Mouse (Mus musculus) kidney, adult 11 months (tissue): ENCODE measurements around the gene Cytip.
A peak's percentile ranks its signal among the peaks of the same experiment; 100 is the strongest.
"Not testable (repeated sequence)": the region's sequence is repeated elsewhere in the genome, so short reads cannot be mapped to it uniquely, and the experiment has no call there.

Experiments used
- DNase-seq: peaks from one replicate; pipeline ENCODE4 v3.0.0; 2022

Gene Cytip

DNA sequence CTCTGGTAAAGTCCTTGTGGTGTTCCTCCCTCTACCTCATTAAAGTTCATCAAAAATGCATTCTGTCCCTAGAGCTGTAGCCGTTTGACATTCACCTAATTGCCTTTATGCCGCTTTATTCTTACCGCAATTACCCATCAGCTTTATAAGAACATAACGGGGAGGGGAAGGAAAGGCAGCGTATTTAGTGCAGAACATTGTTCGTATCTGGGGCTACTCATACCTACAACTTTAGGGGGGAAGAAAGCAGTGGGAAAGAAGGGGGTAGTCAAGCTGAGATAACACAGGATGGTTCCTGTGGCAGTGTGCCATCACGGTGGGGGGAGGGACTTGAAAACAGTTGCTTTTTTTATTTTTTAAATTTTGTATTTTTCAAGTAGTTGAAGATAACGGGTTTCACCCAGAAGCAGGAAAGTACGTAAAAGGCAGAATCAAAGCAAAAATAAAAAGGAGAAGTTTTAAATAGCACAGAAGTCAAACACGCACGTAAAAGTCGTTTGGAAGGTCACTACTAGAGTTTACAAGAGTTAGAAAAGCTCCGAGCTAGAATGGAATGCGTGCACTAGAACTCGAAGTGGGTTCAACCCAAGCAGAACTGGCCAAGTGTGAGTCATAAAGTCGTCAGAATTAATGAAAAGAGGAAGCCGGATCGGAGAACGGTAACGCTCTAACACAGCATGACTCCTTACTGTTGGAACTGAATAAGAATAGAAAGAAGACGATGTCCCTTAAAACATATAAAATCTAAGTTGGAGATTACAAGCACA lies 34.6 kb downstream of the Cytip start:
- peak; percentile 37 for DNase-seq

DNA sequence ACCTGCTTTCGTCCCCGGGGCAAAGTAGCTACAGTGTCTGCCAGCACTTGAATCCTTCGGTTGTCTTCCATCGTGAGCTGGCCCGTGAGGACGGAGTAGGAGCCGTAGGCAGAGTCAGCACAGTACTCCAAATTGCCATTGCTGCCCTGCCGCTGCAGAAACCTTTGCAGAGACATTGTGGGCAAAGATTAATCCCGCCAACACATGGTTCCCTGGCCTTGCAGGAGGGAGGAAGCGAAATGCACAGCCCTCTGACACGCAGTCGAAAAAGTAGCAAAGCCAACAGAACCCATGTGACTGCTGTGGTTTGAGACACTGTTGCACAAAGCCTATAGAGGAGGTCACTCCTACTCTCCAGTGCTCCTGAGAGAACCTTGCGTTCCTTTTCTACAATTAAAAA lies 35.5 kb downstream of the Cytip start:
- peak; percentile 29 for DNase-seq

DNA sequence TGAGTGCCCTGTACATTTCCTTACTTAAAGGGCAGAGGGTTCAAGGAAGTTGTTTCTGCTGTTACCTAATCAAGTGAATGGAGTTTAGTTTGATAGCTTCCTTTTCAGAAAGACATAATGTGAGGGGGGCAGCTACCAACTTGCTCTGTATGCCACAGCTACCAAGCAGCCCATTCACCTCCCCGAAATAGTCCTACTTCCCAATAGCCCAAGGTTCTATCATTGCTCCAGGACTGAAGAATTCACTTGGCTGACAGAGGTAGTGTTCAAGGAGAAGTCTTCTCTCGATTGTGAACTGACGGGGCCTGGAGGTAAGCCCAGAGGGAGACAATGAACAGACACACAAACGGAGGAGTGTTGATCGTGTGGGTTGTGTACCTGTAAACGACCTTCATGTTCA lies 36.2 kb downstream of the Cytip start:
- DNase-seq: no peak

DNA sequence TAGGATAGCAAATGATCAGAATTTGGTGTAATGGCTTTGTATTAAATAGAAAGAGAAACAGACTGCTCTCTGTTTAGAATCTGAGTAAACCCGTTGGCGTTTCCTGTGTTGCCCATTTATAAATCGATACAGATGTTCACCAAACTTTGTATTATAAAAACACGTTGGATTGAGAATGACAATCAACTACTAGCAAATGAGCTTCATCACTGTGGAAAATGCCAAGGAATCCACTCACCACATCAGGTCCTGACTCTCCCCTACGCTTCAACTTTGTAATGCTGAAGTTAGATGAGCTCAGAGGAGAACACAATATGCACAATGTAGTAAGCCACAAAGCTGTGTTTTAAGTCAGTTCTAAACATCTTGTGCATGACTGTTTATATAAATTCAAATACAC lies 36.8 kb downstream of the Cytip start:
- DNase-seq: no peak

DNA sequence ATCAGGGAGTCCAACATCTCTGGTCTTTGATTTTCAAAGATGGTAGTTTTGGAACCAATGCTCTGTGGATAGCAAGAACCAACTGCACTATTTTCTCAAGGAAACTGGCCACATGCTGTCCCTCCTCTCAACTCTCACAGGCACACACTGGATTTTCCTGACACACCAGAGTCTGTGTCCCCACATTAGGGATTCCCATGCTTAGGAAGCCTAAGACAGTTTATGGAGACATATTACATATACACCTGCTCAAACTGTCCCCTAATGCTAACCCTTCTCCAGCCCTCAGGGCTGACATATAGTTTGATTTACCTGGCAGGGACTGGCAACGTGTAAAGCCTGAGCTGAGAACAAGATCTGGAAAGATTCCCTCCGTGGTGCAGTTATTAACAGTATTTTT lies 37.2 kb downstream of the Cytip start:
- DNase-seq: no peak

DNA sequence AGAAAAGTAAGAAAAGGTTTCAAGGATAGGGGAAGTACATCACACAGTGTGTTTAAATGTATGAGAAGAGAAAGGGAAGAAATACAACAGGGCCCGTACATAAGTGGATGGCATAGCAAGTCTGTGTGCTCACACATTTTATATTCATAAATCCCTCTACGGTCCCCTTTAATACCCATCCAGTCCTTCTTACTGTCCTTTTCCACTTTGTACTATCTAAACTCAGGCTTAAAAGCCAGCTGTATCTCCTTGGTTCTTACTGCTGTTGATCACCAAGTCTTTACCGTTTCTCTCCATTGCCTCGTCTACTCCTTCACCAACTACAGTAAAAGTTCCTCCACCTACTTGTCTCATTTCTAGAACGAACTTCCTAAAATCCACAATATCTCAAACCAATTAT lies 37.9 kb downstream of the Cytip start:
- DNase-seq: no peak

DNA sequence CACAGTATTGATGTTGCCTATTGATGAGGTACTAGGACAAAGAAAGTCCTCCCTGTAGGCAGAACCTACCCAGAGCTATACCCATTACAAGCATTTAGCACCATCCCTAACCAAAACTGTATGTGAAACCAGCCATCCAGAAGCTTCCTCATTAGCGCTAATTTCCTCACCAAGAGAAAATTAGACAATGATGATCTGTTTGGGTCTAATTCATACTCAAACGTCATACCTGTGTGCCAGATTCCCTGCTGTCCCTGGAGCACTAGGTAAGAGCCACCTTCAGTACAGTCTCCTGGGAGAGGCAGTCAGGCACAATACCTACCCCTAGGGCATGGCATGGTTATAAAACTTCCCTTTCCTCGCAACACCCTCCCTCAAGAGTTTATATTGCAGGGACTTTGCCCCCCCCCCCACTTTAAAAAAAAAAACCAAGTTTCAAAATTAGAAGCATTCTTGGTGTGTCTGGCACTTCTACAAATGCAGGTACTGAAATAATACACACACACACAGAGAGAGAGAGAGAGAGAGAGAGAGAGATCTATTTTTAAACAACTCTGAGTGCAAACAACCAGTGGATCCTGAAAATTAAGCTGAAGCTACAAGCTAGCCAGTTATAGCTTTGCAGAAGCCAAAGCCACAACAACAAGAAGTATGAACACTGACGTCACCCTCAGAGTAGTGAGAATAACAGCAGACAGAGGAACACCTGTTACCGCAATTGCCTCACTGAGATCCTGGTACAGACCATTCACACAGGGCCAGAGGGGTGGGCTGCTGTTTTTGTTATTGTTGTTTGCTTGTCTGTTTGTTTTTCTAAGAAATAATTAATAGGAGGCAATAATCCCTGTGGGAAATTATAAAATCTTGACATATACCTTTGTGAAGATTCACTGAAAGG lies 38.6 kb downstream of the Cytip start:
- peak; percentile 23 for DNase-seq

DNA sequence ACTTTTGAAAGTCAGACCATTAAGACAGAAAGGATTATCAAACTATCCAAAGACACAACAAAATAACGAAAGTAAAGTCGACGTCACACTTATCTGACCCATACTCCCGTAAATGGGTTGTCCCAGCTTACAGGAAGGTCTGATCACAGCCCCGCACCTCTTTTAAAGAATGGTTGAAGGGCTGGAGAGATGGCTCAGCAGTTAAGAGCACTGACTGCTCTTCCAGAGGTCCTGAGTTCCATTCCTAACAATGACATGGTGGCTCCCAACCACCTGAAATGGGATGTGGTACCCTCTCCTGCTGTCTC lies 39.3 kb downstream of the Cytip start:
- no peak for DNase-seq

DNA sequence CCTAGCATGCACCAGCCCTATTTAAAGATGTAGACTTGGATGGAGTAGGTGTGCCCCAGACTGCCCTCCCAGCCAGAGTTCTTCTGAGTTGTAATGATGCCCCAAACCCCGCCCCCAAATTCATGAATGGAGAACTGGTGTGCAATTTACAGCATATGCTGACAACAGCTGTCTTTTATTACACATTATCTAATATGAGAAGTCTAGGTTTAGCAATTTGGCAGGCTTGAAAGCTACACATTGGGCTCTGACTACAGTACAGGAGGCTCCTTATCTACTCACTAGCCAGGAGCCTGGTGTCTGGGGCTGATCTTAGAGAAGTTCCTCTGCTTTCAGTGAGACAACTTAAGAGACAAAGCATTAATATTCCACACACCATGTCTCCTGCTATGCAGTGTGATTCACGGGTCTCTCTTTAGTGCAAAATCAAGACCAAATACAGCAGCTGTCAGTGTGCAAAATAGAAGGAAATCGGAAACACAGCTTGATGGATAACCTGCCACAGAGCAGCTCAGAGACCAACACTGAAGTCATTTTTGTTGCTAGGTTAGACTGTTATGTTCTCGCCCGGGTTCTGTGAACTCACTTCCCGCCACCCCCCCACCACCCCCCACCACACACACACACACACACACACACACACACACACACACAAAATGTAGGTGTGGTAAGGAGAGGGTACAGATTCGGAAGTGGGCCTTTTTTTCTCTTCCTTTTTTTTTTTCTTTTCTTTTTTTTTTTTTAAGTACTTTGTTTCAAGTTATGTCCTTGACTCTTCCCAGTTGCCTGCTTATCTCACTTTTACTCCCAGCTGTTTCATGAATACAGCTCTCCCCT lies 39.8 kb downstream of the Cytip start:
- DNase-seq: no peak

DNA sequence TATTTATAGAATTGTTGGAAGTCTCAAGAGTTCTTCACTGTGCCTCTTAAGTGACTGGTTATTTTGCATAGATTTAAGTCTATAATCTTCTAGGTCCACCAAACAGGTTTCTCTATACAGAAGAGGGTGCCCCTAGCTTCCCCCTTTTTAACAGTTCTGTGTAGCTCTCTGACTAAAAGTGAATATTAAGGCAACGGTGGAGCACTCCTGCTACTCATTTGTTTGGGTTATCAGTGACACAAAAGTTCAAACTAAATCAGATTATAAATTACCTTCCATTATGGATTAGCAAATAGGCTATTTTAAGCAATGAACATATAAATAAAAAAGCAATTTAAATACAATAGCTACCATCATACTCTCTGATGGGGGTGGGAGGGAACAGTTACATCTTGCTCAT lies 40.8 kb downstream of the Cytip start:
- no peak for DNase-seq

DNA sequence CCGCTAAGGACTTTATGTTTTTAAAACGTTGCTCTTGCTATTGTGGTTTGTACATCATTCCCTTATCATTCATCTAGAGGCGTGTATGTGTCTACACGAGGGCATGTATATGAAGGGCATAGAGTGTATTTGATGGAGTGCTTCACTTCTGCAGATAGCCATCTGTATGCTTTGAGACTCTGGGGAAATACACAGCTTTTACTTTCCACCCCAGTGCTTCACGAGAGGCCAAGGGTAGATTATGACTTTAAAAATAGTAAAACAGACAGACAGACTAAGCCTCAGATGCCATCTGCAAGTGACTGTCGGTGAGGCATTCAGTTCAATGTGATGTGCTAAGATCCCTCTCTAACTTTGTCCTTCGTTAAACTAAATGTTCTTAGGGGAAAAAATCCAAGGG lies 41.6 kb downstream of the Cytip start:
- no peak for DNase-seq

DNA sequence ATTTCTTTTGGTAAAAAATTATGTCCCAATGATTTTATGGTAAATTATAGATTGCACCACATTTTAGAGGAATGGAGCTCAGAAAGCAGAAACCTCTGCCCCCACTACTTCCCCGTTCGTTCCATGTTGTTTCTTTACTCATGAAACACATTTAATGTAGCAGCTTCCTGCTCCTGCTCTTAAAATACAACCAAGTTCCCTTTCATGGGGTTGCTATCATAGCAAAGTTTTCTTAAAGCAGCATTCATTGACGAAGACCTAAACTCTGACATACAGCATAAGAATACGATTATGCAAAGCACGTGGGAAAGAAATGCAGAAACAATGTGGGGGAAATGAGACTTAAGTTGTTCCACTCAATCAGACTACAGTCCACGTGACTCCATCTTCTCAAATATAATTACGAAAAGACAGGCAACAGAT lies 45.3 kb downstream of the Cytip start:
- DNase-seq: no peak

DNA sequence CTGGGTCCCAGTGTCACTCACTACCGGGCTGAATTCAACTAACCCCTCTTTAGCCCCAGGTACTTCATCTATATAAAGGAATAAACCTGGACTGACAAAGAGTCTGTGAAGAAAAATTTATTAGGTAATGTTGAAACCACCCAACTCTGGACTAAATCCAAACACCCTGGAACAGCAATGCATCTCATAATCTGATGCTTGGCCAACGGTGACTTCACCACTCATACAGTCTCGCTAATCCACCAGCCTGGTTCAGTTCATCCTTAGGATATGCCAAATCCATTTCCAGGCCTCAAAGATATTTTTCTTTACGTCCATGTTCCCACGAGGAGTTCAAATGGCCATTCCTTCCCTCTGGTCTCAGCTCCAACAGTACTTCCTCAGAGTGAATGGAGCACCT lies 48.8 kb downstream of the Cytip start:
- DNase-seq: no peak

DNA sequence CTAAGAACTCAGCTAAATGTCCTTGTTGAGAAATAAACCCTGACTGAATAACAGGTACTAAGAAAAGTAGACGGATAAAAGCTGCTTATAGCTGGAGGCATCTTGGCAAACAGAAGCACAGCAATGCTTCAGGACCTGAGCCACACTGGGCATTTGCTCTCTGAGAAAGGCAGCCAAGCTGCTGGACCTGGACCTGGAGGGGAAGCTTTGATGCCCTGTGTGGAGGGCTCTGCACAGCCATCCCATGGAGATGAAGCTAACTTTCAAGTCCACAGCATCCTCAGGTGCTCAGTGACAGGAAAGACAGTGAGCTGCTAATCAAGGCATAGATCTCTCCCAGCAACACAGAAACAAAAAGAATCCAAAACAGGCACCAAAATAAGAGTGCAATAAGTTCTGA lies 54.8 kb downstream of the Cytip start:
- DNase-seq: no peak

DNA sequence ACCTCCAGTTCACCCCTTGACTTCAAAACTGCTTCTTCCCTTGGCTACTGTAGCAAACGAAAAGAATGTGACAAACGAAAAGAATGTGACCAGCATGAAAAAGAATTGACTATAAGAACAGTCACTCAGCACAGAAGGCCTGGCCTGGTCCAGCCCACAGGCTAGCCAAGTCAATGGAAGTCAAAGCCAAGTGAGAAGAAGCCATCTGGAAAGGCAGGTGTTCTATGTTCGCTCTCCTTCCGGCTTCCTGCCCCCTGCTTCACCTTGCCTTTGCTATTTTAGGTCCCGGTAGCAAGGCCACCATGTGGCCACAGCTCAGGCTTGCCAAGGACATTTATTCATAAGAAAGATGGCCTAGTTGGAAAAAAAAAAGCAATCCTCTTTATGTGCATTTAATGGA lies 56.7 kb downstream of the Cytip start:
- no peak for DNase-seq

DNA sequence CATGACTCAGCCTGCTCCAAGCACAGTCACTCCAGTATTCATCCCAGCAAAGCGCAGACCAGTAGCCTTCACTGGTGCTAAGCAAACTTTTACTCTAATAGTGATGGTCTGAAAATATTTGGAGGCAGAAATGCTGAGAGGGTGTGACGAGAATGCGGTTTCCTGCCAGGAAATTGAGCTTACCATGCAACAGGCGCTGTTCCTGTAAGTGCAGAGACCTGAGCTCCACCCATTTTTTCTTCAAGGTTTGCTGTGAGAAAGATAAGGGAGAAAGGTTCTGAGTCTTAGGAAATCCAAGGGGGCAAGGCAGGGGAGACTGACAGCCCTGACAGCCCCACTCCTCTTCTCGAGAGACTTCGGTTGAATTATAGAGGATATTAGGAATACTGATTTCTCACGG lies 57.7 kb downstream of the Cytip start:
- DNase-seq: no peak

DNA sequence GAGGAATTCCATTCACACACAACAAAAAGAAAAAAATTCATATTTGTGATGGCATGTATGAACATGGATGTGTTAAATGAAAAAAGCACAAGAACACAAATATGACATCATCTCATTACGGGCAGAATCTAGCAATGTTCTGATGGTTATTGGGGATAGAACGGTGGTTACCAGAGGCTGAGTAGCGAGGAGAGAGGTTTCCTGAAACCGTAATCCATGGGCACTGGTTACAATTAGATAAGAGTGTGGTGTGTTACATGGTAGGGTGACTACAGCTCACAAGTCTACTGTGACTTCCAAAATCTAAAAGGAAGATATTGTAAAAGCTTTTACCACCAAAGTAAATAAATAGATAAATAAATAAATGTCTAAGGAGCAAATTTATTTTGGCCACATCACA lies 58.8 kb downstream of the Cytip start:
- DNase-seq: no peak

DNA sequence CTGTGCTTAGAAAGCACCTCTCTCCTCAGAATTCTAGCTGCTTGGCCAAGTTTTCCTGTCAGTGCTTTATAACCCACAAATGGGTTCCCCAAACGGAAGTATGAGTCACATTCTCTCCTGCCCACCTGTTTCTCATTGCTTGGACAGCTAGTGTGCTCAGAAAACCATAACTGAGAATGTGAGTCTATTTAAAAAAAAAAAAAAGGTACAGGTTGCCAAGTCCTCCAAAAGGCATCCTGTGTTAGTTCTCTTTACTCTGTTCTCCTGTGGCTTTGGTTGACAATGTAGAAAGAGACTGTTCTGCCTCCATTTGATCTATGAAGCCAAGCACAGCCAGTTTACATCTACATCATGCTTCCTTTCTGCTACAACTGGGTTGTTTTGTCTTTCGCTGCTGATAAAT lies 60.3 kb downstream of the Cytip start:
- DNase-seq: no peak

DNA sequence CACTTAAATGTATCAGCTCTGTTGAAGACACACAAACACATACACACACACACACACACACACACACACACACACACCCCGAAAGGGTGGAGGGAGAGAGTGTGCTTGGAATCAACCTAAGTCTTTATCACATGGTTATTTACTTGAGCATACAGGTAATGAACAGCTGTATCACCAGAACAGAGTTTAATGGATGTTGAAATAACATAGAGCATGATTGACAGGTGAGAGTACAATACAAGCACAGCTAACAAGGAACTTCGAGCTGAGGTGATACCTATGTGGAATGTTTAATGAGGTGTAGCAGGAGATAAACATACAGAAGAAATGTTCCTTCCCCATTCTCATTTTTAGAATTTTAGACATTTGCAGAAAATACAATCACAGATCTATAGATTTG lies 62.7 kb downstream of the Cytip start:
- DNase-seq: no peak

DNA sequence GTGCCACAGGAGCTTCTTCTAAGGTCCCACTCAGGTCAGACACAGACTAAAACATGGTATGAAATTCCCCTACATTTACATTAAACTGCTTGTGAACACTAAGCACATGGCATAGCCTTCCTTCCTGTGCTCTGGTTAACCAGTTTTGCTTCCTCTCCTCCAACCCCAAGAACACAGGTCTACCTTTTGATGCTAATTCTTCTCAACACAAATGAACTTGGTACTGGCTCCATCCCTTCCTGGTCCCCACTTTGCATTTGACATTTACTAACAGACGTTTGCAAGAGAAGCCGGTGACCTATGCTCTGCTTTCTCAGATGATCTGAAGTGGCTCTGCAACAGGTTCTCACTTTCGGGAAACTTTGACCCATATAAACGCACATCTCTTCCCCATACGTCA lies 65.4 kb downstream of the Cytip start:
- DNase-seq: no peak

DNA sequence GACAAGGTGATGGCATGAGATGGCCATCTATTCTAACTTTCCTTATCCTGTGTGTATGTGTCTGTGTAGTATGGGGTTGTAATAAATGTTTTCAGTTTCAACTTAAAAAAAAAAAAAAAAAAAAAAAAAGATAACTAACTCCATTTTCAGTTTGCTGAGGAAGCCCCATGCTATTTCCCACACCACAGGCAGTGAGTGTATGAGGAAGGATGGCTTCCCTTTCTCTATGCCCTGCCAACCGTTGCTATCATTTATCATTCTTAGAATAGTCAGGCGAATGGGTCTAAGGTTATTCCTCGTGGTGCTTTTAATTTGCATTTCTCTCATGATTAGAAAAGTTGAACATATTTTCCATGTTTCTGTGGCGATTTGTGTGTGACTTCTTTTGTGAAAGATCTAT lies 84.2 kb downstream of the Cytip start:
- no peak for DNase-seq

DNA sequence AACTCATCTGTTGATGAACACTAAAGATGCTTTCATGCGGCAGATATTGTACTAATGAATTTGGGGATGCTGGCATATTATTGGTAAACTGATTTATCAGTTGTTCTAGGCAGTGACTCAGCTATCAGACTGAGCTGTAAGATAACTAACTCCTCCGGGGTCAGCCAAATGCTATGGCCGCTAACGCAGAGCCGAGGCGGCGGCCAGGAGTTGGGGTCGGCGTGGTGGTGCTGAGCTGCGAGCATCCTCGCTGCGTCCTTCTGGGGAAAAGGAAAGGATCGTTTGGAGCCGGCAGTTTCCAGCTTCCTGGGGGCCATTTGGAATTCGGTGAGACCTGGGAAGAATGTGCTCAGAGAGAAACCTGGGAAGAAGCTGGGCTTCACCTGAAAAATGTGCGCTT lies 87.4 kb downstream of the Cytip start:
- DNase-seq: not testable (repeated sequence)

DNA sequence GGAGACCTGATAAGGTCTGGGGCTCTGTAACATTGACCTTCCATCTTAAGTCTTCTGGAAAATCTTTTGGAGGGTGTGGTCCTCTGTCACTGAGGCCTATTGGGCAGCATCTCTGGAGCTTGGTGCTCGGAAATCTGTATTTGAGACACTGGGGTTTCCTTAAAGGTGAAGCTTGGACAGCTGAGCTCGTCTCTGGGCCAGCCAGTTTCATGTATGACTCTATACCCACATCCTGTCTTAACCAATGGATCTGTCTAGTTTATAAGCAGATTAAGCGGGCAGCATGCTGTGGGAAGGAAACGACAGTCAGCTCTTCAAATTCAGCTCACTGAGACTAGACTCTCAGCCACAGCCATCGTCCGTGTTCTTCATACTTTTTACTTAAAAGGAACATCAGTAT lies 88.3 kb downstream of the Cytip start:
- DNase-seq: no peak

DNA sequence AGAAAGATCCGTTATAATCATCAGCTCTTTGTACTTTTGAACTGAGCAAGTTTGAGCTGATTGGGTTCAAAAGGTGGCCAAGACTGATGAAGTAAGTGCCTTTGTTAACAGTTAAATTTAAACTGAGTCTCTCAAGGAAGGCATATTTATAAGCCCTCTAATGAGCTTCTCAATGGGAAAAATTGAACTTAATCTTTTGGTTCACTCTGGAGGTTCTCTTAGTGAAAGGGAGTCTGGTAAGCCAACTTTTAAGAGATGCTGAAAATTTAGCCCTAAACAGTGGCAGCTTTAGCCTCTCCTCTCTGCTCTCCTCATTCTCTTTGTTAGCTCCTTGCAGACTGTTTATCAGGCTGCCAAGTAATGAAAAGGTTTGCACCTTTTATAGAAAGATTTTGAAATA lies 100.5 kb downstream of the Cytip start:
- no peak for DNase-seq
